Mouse (Mus musculus) liver, adult 2 months (tissue): ENCODE data around the gene Dnah2.

Experiments
- CTCF ChIP-seq: fragments of 200-500 bp; IDR thresholded peaks from 2 replicates; pipeline ENCODE4 v1.5.1; 2011; ENCODE audit warnings: low read depth, low read length, control low read depth
- POLR2A ChIP-seq: fragments of 200-500 bp; IDR thresholded peaks from 2 replicates; pipeline ENCODE4 v1.6.1; 2011; ENCODE audit warnings: low read length, control low read depth; ENCODE audit not compliant: insufficient read depth; ENCODE audit errors: extremely low read depth

GRCm38 (mm10) chr11:69461568-69461967 lies 87.3 kb downstream of the Dnah2 start:
- no peak for TF ChIP-seq POLR2A
- TF ChIP-seq CTCF = no peak
